Mouse (Mus musculus): ENCODE results near the gene Gm10563. TPM values are rescaled to one million over a fixed set of nuclear protein-coding genes. Genes with fewer than 3 reads are reported as not detected.
"Not testable (repeated sequence)": the region's sequence is repeated elsewhere in the genome, so short reads cannot be mapped to it uniquely, and the experiment has no call there.

Gene Gm10563
- total RNA-seq, 2 experiments from 2014 or later = not detected

- not testable (repeated sequence) for ATAC-seq (replicated peaks; ENCODE audit: low FRiP score, low TSS enrichment, poor library complexity, severe bottlenecking)
These were observed 74.9 kb downstream of the Gm10563 start for GRCm38 (mm10) chr4:155570315-155570714.

- ATAC-seq (replicated peaks; ENCODE audit: low FRiP score, low TSS enrichment, poor library complexity, severe bottlenecking) = no peak
These were observed 75.4 kb downstream of the Gm10563 start for GRCm38 (mm10) chr4:155569818-155570217.

GRCm38 (mm10) chr4:155568632-155569370 is 76.4 kb downstream of the Gm10563 start:
- ATAC-seq (replicated peaks; ENCODE audit: low FRiP score, low TSS enrichment, poor library complexity, severe bottlenecking) = no peak

- ATAC-seq (replicated peaks; ENCODE audit: low FRiP score, low TSS enrichment, poor library complexity, severe bottlenecking) = no peak
These were observed 77.0 kb downstream of the Gm10563 start for GRCm38 (mm10) chr4:155568170-155568569.

GRCm38 (mm10) chr4:155566555-155566954 is 78.7 kb downstream of the Gm10563 start:
- ATAC-seq (replicated peaks; ENCODE audit: low FRiP score, low TSS enrichment, poor library complexity, severe bottlenecking) = no peak

Other genes starting within 250 kb of the Gm10563 start
- 0.20 TPM in 1 of 2 replicates, not detected in the other for gene Gabrd, start 247.3 kb downstream of the Gm10563 start, total RNA-seq (2014; fragmentation: Nextera tagmentation)
- gene Gabrd, start 247.3 kb downstream of the Gm10563 start, total RNA-seq (2017) = not detected in 2 replicates
- 2.9 TPM in 1 of 2 replicates, not detected in the other for gene Cfap74, start 236.2 kb downstream of the Gm10563 start, total RNA-seq (2014; fragmentation: Nextera tagmentation)
- 0.38 TPM in 1 of 2 replicates, not detected in the other for gene Cfap74, start 236.2 kb downstream of the Gm10563 start, total RNA-seq (2017)
- gene Tmem52, start 176.3 kb downstream of the Gm10563 start, total RNA-seq (2014; fragmentation: Nextera tagmentation) = not detected in 2 replicates
- gene Tmem52, start 176.3 kb downstream of the Gm10563 start, total RNA-seq (2017) = not detected in 2 replicates
- 219 and 229 TPM in 2 replicates for gene Gnb1, start 154.0 kb downstream of the Gm10563 start, total RNA-seq (2014; fragmentation: Nextera tagmentation)
- gene Gnb1, start 154.0 kb downstream of the Gm10563 start, total RNA-seq (2017) = 109 and 158 TPM in 2 replicates
- 76.3 and 86.5 TPM in 2 replicates for gene Nadk, start 83.0 kb downstream of the Gm10563 start, total RNA-seq (2014; fragmentation: Nextera tagmentation)
- 49.9 and 65.2 TPM in 2 replicates for gene Nadk, start 83.0 kb downstream of the Gm10563 start, total RNA-seq (2017)
- gene Slc35e2, start 44.0 kb downstream of the Gm10563 start, total RNA-seq (2014; fragmentation: Nextera tagmentation) = 45.1 and 60.2 TPM in 2 replicates
- 30.4 and 31.1 TPM in 2 replicates for gene Slc35e2, start 44.0 kb downstream of the Gm10563 start, total RNA-seq (2017)
- 60.7 and 74.1 TPM in 2 replicates for gene Cdk11b, start 20.6 kb downstream of the Gm10563 start, total RNA-seq (2014; fragmentation: Nextera tagmentation)
- gene Cdk11b, start 20.6 kb downstream of the Gm10563 start, total RNA-seq (2017) = 44.7 and 67.9 TPM in 2 replicates
- gene Mmp23, start 8.0 kb upstream of the Gm10563 start, total RNA-seq (2014; fragmentation: Nextera tagmentation) = not detected in 2 replicates
- not detected in 2 replicates for gene Mmp23, start 8.0 kb upstream of the Gm10563 start, total RNA-seq (2017)
- gene Mib2, start 23.8 kb upstream of the Gm10563 start, total RNA-seq (2014; fragmentation: Nextera tagmentation) = 12.9 and 17.9 TPM in 2 replicates
- gene Mib2, start 23.8 kb upstream of the Gm10563 start, total RNA-seq (2017) = 11.9 and 13.3 TPM in 2 replicates
- 1.1 and 2.8 TPM in 2 replicates for gene Fndc10, start 48.9 kb upstream of the Gm10563 start, total RNA-seq (2014; fragmentation: Nextera tagmentation)
- gene Fndc10, start 48.9 kb upstream of the Gm10563 start, total RNA-seq (2017) = 0.33 and 0.88 TPM in 2 replicates
- gene Ssu72, start 59.4 kb upstream of the Gm10563 start, total RNA-seq (2014; fragmentation: Nextera tagmentation) = 83.5 and 90.2 TPM in 2 replicates
- 75.3 and 94.1 TPM in 2 replicates for gene Ssu72, start 59.4 kb upstream of the Gm10563 start, total RNA-seq (2017)
- 0.17 and 0.20 TPM in 2 replicates for gene Tmem240, start 89.4 kb upstream of the Gm10563 start, total RNA-seq (2014; fragmentation: Nextera tagmentation)
- gene Tmem240, start 89.4 kb upstream of the Gm10563 start, total RNA-seq (2017) = under 0.01 and 0.65 TPM in 2 replicates
- 123 and 206 TPM in 2 replicates for gene Atad3a, start 115.7 kb upstream of the Gm10563 start, total RNA-seq (2014; fragmentation: Nextera tagmentation)
- gene Atad3a, start 115.7 kb upstream of the Gm10563 start, total RNA-seq (2017) = 95.3 and 123 TPM in 2 replicates
- gene Vwa1, start 129.3 kb upstream of the Gm10563 start, total RNA-seq (2014; fragmentation: Nextera tagmentation) = not detected in 2 replicates
- 0.08 and 0.19 TPM in 2 replicates for gene Vwa1, start 129.3 kb upstream of the Gm10563 start, total RNA-seq (2017)
- gene Tmem88b, start 140.5 kb upstream of the Gm10563 start, total RNA-seq (2014; fragmentation: Nextera tagmentation) = not detected in 2 replicates
- gene Tmem88b, start 140.5 kb upstream of the Gm10563 start, total RNA-seq (2017) = 0.09 TPM in 1 of 2 replicates, not detected in the other
- not detected in 2 replicates for gene Ankrd65, start 145.0 kb upstream of the Gm10563 start, total RNA-seq (2014; fragmentation: Nextera tagmentation)
- gene Ankrd65, start 145.0 kb upstream of the Gm10563 start, total RNA-seq (2017) = not detected in 2 replicates
- 189 and 239 TPM in 2 replicates for gene Mrpl20, start 157.5 kb upstream of the Gm10563 start, total RNA-seq (2014; fragmentation: Nextera tagmentation)
- gene Mrpl20, start 157.5 kb upstream of the Gm10563 start, total RNA-seq (2017) = 78.5 and 90.1 TPM in 2 replicates
- 108 and 141 TPM in 2 replicates for gene Ccnl2, start 167.1 kb upstream of the Gm10563 start, total RNA-seq (2014; fragmentation: Nextera tagmentation)
- 86.9 and 94.2 TPM in 2 replicates for gene Ccnl2, start 167.1 kb upstream of the Gm10563 start, total RNA-seq (2017)
- gene Aurkaip1, start 185.9 kb upstream of the Gm10563 start, total RNA-seq (2014; fragmentation: Nextera tagmentation) = 108 and 182 TPM in 2 replicates
- 127 and 137 TPM in 2 replicates for gene Aurkaip1, start 185.9 kb upstream of the Gm10563 start, total RNA-seq (2017)
- not detected in 2 replicates for gene Mxra8, start 194.3 kb upstream of the Gm10563 start, total RNA-seq (2014; fragmentation: Nextera tagmentation)
- gene Mxra8, start 194.3 kb upstream of the Gm10563 start, total RNA-seq (2017) = not detected in 2 replicates
- gene Dvl1, start 202.0 kb upstream of the Gm10563 start, total RNA-seq (2014; fragmentation: Nextera tagmentation) = 24.2 and 49.5 TPM in 2 replicates
- gene Dvl1, start 202.0 kb upstream of the Gm10563 start, total RNA-seq (2017) = 11.1 and 16.2 TPM in 2 replicates
- gene Tas1r3, start 218.0 kb upstream of the Gm10563 start, total RNA-seq (2014; fragmentation: Nextera tagmentation) = 1.2 TPM in 1 of 2 replicates, not detected in the other
- 0.19 TPM in 1 of 2 replicates, not detected in the other for gene Tas1r3, start 218.0 kb upstream of the Gm10563 start, total RNA-seq (2017)
- 8.2 and 13.3 TPM in 2 replicates for gene Cptp, start 224.0 kb upstream of the Gm10563 start, total RNA-seq (2014; fragmentation: Nextera tagmentation)
- gene Cptp, start 224.0 kb upstream of the Gm10563 start, total RNA-seq (2017) = 6.4 and 8.2 TPM in 2 replicates
- 49.7 and 65.3 TPM in 2 replicates for gene Ints11, start 224.1 kb upstream of the Gm10563 start, total RNA-seq (2014; fragmentation: Nextera tagmentation)
- gene Ints11, start 224.1 kb upstream of the Gm10563 start, total RNA-seq (2017) = 31.3 and 34.2 TPM in 2 replicates
- gene Pusl1, start 246.4 kb upstream of the Gm10563 start, total RNA-seq (2014; fragmentation: Nextera tagmentation) = 24.6 and 44.0 TPM in 2 replicates
- gene Pusl1, start 246.4 kb upstream of the Gm10563 start, total RNA-seq (2017) = 32.7 and 40.2 TPM in 2 replicates
- 25.4 and 27.8 TPM in 2 replicates for gene Acap3, start 246.4 kb upstream of the Gm10563 start, total RNA-seq (2014; fragmentation: Nextera tagmentation)
- 9.0 and 23.4 TPM in 2 replicates for gene Acap3, start 246.4 kb upstream of the Gm10563 start, total RNA-seq (2017)